Mouse (Mus musculus) stomach, postnatal 0 days (tissue): ENCODE data around the gene Mrpl19. TPM values are rescaled to one million over a fixed set of nuclear protein-coding genes. Genes with fewer than 3 reads are reported as not detected.

Source experiments
- ATAC-seq: fragments of 200-750 bp; cut with Nextera tagmentation; 2 replicates; pipeline ENCODE4 v1.8.0; 2017; ENCODE audit not compliant: low FRiP score, low TSS enrichment
- DNase-seq: peaks from one replicate; pipeline ENCODE4 v3.0.0-alpha.2; 2016; ENCODE audit warnings: low spot score
- H3K27ac ChIP-seq: fragments of 300-500 bp; sonication (generic); replicated peaks from 2 replicates; pipeline ENCODE4 v1.5.1; 2014; ENCODE audit warnings: mild to moderate bottlenecking, control low read depth
- H3K27me3 ChIP-seq: fragments of 300-500 bp; sonication (generic); 2 replicates; pipeline ENCODE4 v1.6.1; 2014; ENCODE audit warnings: low read length; ENCODE audit not compliant: control insufficient read depth, insufficient read depth
- H3K36me3 ChIP-seq: fragments of 300-500 bp; sonication (generic); 2 replicates; pipeline ENCODE4 v1.6.1; 2014; ENCODE audit warnings: low read length, mixed read lengths; ENCODE audit not compliant: control insufficient read depth, insufficient read depth
- H3K4me1 ChIP-seq: fragments of 300-500 bp; sonication (generic); replicated peaks from 2 replicates; pipeline ENCODE4 v1.6.1; 2014; ENCODE audit warnings: antibody characterized with exemption; ENCODE audit not compliant: control insufficient read depth, insufficient read depth
- H3K4me2 ChIP-seq: fragments of 300-500 bp; sonication (generic); replicated peaks from 2 replicates; pipeline ENCODE4 v1.6.1; 2014; ENCODE audit warnings: low read depth, mild to moderate bottlenecking, control low read depth, moderate library complexity
- H3K4me3 ChIP-seq: fragments of 300-500 bp; sonication (generic); 2 replicates; pipeline ENCODE4 v1.5.1; 2014; ENCODE audit warnings: low read depth, low read length, control low read depth
- H3K9ac ChIP-seq: fragments of 300-500 bp; sonication (generic); 2 replicates; pipeline ENCODE4 v1.6.1; 2014; ENCODE audit warnings: mild to moderate bottlenecking, low read length, control low read depth, mixed read lengths
- H3K9me3 ChIP-seq: fragments of 300-500 bp; sonication (generic); 2 replicates; pipeline ENCODE4 v1.6.1; 2016; ENCODE audit warnings: low read length; ENCODE audit not compliant: control insufficient read depth
- CTCF ChIP-seq: IDR thresholded peaks from 2 replicates; pipeline ENCODE4 v1.5.1; 2016; ENCODE audit warnings: antibody characterized with exemption, low read depth, mild to moderate bottlenecking, moderate library complexity
- EP300 ChIP-seq: optimal IDR thresholded peaks from 2 replicates; pipeline ENCODE3; 2016; ENCODE audit warnings: antibody characterized with exemption
- WGBS: fragments of 180-500 bp; shearing (Covaris S2); extraction: QIAGEN DNeasy Blood & Tissue Kit; methylation state at CpG from one replicate; pipeline ENCODE4 v1.1.7; 2014; 5-methylcytosine and 5-hydroxymethylcytosine counted together
- polyA plus RNA-seq: library from polyadenylated mRNA; unstranded; fragments of >200 nt; fragmentation: Nextera tagmentation; extraction: Ambion mirVana; gene quantifications from 2 replicates; pipeline ENCODE4 v1.2.1, GENCODE M21; 2015

Mrpl19 gene
- 23.3 and 28.6 TPM in 2 replicates for polyA plus RNA-seq

DNA sequence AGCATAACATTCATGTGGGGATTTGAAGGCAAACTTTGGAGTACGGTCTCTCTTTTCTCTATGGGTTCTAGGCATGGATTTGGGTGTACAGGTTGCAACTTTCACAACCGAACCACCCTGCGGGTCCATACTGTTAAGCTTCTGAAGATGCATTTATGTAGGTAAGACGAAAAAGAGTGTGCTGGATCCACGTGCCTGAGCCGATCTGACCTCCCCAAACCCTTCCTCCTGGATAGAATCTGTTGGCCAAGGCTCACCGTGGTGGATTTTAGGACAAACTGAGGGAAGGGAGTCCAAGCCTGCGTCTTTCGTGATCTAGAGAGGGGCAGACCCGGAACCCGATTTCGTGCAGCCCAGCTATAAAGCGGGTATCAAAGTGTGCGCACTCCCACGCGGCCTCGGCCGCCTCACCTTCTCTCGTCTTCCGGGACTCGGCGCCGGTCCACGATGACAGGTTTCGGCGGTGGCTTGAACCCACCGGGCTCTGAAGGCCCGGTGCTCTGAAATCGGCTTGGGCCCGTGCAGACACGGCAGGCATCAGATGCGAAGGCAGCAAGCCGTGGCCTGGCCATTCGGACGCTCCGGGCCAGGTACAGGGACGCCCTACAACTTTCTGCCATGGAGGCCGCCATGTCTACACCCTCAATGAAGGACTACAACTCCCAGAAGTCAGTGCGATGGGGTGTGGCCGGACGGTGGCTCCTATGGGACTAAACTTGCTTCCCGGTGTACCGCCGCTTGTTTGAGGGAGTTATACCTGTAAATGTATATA lies at the start of gene Mrpl19:
Gene Mrpl19 (minus strand): TSS at position 663 of the 772 bp plus-strand sequence.
- no peaks in the 10 kb centered on the region for H3K9me3 ChIP-seq
- no peaks in the 10 kb centered on the region for H3K4me1 ChIP-seq
- peak; percentile 93 for DNase-seq
- H3K27me3 ChIP-seq = no peaks in the 10 kb centered on the region
- no peak within 1 kb of the TSS for H3K27ac ChIP-seq
- H3K4me2 ChIP-seq = peak within 1 kb of the TSS; percentile 81
- H3K4me3 ChIP-seq = peak within 1 kb of the TSS; percentile 91
- TF ChIP-seq CTCF (no peak), EP300 (no peak)
- H3K9ac ChIP-seq = peak within 1 kb of the TSS; percentile 79
- ATAC-seq = peak; percentile 98
- under 1% methylated on average over 44 of the region's 44 CpGs for WGBS
- H3K36me3 ChIP-seq = no peaks in the 10 kb centered on the region; the same call in 1 of the 2 replicates

DNA sequence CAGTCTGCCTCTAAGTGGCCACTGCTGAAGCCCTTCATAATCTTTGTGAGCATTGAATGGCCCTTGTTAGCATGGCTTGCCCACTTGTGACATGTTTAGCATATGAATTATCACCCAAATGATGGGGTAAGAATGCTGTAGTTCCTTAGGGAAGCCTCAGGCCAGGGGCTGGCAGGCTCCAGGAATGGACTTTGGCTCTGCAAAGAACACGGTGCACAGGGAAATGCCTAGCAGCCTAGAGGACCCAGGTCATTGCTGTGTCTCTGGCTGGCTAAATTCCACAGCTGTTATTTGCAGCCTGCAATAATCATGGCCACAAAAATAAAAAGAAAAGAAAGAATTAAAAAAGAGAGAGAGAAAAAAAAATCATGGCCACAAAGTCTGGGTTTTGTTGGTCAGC lies 46.6 kb upstream of the Mrpl19 start:
- Histone ChIP-seq H3K9me3 (no peaks in the 10 kb centered on the region), H3K4me2 (no peak overlapping the region), H3K9ac (no peak overlapping the region), H3K4me3 (no peak overlapping the region), H3K27ac (no peak overlapping the region), H3K36me3 (no peaks in the 10 kb centered on the region), H3K4me1 (no peaks in the 10 kb centered on the region), H3K27me3 (no peaks in the 10 kb centered on the region)
- ATAC-seq = no peak
- TF ChIP-seq CTCF (no peak), EP300 (no peak)
- no peak for DNase-seq
- WGBS = 61% methylated on average over 1 of the region's 1 CpGs

DNA sequence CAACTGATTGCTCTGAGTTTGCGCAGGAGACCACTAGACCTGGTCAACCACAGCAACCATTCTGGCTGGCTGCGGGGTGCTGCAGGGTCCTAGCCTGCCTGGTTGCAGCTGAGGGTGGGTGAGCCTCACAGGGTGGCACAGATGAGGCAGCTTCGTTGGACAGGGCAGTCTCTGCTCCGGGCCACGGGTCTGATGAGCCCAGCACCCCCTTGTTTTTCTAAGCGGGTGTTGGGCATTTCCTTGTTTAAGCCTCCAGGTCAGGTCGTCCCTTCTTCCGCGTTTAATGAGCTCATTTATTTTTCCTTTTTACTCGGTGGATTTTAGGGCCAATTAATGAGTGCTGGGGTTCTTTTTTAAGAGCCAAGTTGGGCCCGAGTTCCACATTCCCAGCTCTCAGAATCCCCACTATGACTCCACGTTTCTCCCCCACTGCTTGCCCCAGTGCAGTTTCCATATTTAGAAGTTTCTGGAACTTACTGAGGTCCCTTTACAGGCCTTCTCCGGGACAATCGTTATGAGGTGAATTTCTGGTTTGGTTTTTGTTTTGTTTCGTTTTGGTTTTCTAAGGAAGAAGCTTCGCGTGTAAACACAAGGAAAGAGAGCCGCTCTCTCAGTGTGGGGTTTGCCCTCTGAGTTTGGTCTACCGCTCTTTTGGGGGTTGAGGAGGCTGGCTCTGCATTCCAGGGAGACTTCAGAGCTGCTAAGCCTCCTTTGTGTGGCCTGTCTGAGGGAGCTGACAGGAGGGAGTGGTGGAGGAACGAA lies 24.5 kb upstream of the Mrpl19 start:
- no peak for DNase-seq
- Histone ChIP-seq H3K9me3 (no peaks in the 10 kb centered on the region), H3K36me3 (no peaks in the 10 kb centered on the region), H3K27me3 (no peaks in the 10 kb centered on the region), H3K4me1 (no peaks in the 10 kb centered on the region), H3K4me2 (no peak overlapping the region), H3K27ac (peak overlapping the region; percentile 65), H3K9ac (0 out of 2 replicates have a peak overlapping the region, but pooled peaks have one; percentile 27), H3K4me3 (no peak overlapping the region)
- no peak for TF ChIP-seq CTCF
- TF ChIP-seq EP300 = no peak
- no peak for ATAC-seq
- WGBS = 41% methylated on average over 20 of the region's 20 CpGs

DNA sequence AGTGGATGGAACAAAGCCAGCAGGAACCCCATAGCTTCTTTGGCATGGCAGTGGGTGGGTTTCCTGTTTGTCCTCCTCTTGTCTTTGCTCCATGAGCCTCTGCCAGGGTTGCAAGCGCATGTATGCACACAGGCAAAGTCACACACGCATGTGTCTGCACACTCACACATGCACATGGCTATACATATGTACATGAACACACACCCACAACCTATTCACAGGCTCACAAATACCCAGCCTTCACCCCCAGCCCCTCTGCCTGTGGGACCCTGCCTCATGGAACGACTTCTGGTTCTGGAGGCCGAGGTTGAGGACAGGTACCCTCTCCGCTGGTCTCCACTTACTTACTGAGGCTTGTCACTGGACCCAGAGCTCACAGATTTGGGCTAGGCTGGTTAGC lies 22.6 kb upstream of the Mrpl19 start:
- Histone ChIP-seq H3K36me3 (no peaks in the 10 kb centered on the region), H3K9ac (no peak overlapping the region), H3K9me3 (no peaks in the 10 kb centered on the region), H3K4me1 (no peaks in the 10 kb centered on the region), H3K4me3 (no peak overlapping the region), H3K27ac (no peak overlapping the region), H3K4me2 (no peak overlapping the region), H3K27me3 (no peaks in the 10 kb centered on the region)
- WGBS = 93% methylated on average over 5 of the region's 5 CpGs
- TF ChIP-seq CTCF (no peak), EP300 (no peak)
- DNase-seq (no peak), ATAC-seq (no peak)

DNA sequence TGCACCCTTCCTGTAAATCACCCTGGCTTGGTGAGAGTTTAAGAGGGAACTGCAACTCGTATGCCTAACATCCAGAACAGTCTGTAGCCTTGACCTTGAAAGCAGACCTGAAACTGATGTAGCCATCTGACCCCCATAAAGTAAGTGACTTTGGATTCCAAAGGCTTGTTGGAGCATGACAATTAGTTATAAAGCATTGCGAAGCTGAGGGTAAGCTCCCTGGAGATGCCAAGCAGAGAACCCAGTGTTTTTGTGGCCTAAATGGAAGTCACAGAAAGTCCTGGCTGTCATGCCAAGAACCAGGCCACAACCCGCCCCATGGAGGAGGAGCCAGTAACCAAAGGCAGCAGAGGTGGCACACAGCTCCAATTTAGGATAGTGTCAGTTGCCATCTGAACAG lies 21.8 kb upstream of the Mrpl19 start:
- WGBS = 72% methylated on average over 3 of the region's 3 CpGs
- H3K36me3 ChIP-seq = no peaks in the 10 kb centered on the region
- H3K27me3 ChIP-seq = no peaks in the 10 kb centered on the region
- no peak overlapping the region for H3K4me2 ChIP-seq
- no peak for DNase-seq
- TF ChIP-seq EP300 (no peak), CTCF (no peak)
- no peak overlapping the region for H3K27ac ChIP-seq
- H3K9me3 ChIP-seq = no peaks in the 10 kb centered on the region
- no peak overlapping the region for H3K4me3 ChIP-seq
- no peaks in the 10 kb centered on the region for H3K4me1 ChIP-seq
- H3K9ac ChIP-seq = no peak overlapping the region
- ATAC-seq = no peak

DNA sequence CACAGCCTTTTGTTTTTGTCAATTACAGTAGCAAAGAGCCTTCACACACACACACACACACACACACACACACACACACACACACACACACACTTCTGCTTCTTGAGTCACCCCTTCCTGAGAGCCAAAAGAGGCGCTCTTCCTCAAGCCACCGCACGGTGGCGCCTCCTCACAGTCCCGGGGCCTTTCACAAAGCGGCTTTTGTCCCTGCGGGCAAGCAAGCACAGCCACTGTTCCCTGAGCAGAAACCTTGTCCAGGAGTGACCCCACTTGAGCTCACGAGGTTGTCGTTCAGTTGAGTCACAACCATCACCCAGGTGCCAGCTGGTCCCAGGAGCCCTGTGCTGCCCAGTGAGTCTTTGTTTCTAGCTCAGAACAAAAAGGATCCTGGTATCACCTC lies 21.3 kb upstream of the Mrpl19 start:
- H3K4me2 ChIP-seq = no peak overlapping the region
- WGBS = 2% methylated on average over 9 of the region's 9 CpGs
- no peaks in the 10 kb centered on the region for H3K9me3 ChIP-seq
- peak; percentile 85 for DNase-seq
- no peak overlapping the region for H3K27ac ChIP-seq
- ATAC-seq = peak; percentile 83
- TF ChIP-seq CTCF = peak; percentile 97
- no peak for TF ChIP-seq EP300
- no peak overlapping the region for H3K9ac ChIP-seq
- no peaks in the 10 kb centered on the region for H3K4me1 ChIP-seq
- H3K36me3 ChIP-seq = no peaks in the 10 kb centered on the region
- no peak overlapping the region for H3K4me3 ChIP-seq
- no peaks in the 10 kb centered on the region for H3K27me3 ChIP-seq
